In genomic region chr5:116389321-116389720, GRCm38 (mm10) we compare ENCODE assay signal across 19 mouse cellular contexts. TPM values are rescaled to one million over a fixed set of nuclear protein-coding genes. Genes with fewer than 3 reads are reported as not detected.
A peak's percentile ranks its signal among the peaks of the same experiment; 100 is the strongest.
DNase-seq lines count a peak whose midpoint lies in the region; ATAC-seq and TF ChIP-seq lines count a peak whose summit lies in the region.
"Had no signal": no experiment of that assay in that cellular context is flagged by ENCODE, and none has a peak within 500 bp of the region (broad histone marks: within the 10 kb centered on the region; RNA-seq: fewer than 3 reads in every experiment).

No protein-coding gene starts in this region.

- H3K4me2 ChIP-seq in forebrain, postnatal 0 days (ENCODE audit: low read depth) = no peak overlapping the region
- H3K4me2 ChIP-seq in midbrain, embryonic 13.5 days (replicated peaks) = no peak overlapping the region
- H3K4me2 ChIP-seq: forebrain, embryonic 15.5 days; heart, embryonic 11.5 days; kidney, embryonic 15.5 days; limb, embryonic 13.5 days; liver, embryonic 13.5 days; lung, embryonic 14.5 days; neural tube, embryonic 15.5 days had no signal

- no peaks in the 10 kb centered on the region for H3K27me3 ChIP-seq in forebrain, postnatal 0 days (ENCODE audit: insufficient read depth, low read length)
- no peaks in the 10 kb centered on the region; the same call in 1 of the 2 replicates for H3K27me3 ChIP-seq in forebrain, embryonic 10.5 days (ENCODE audit: poor library complexity, severe bottlenecking)
- no peaks in the 10 kb centered on the region for H3K27me3 ChIP-seq in midbrain, embryonic 13.5 days
- H3K27me3 ChIP-seq: forebrain, embryonic 15.5 days; kidney, embryonic 15.5 days; limb, embryonic 13.5 days; liver, embryonic 13.5 days; neural tube, embryonic 15.5 days had no signal

- no peaks in the 10 kb centered on the region for H3K9me3 ChIP-seq in forebrain, postnatal 0 days (ENCODE audit: low read length)
- no peaks in the 10 kb centered on the region for H3K9me3 ChIP-seq in forebrain, embryonic 10.5 days
- H3K9me3 ChIP-seq in midbrain, embryonic 13.5 days = no peaks in the 10 kb centered on the region
- H3K9me3 ChIP-seq: forebrain, embryonic 15.5 days; kidney, embryonic 15.5 days; limb, embryonic 13.5 days; liver, embryonic 13.5 days; neural tube, embryonic 15.5 days had no signal

- peaks cover 5% of the 10 kb centered on the region; the same call in 1 of the 2 replicates for H3K4me1 ChIP-seq in forebrain, postnatal 0 days (ENCODE audit: insufficient read depth)
- H3K4me1 ChIP-seq in forebrain, embryonic 10.5 days = peaks cover 10% of the 10 kb centered on the region
- peaks cover 14% of the 10 kb centered on the region for H3K4me1 ChIP-seq in midbrain, embryonic 13.5 days (replicated peaks)
- H3K4me1 ChIP-seq: kidney, embryonic 15.5 days; liver, embryonic 13.5 days had no signal

- no peak overlapping the region for H3K4me3 ChIP-seq in forebrain, postnatal 0 days (ENCODE audit: low read depth, low read length)
- no peak overlapping the region for H3K4me3 ChIP-seq in forebrain, embryonic 10.5 days
- H3K4me3 ChIP-seq in midbrain, embryonic 13.5 days (replicated peaks) = no peak overlapping the region
- H3K4me3 ChIP-seq: erythroblast, embryonic 14.5 days; forebrain, embryonic 15.5 days; kidney, embryonic 15.5 days; limb, embryonic 13.5 days; liver, embryonic 13.5 days; neural tube, embryonic 15.5 days had no signal

- no peaks in the 10 kb centered on the region for H3K36me3 ChIP-seq in forebrain, postnatal 0 days (ENCODE audit: insufficient read depth)
- H3K36me3 ChIP-seq in forebrain, embryonic 10.5 days (replicated peaks) = no peaks in the 10 kb centered on the region
- no peaks in the 10 kb centered on the region for H3K36me3 ChIP-seq in midbrain, embryonic 13.5 days
- H3K36me3 ChIP-seq: forebrain, embryonic 15.5 days; kidney, embryonic 15.5 days; limb, embryonic 13.5 days; liver, embryonic 13.5 days; neural tube, embryonic 15.5 days had no signal

- no peak for ATAC-seq in forebrain, postnatal 0 days
- ATAC-seq in midbrain, embryonic 13.5 days = no peak

- no peak overlapping the region for H3K9ac ChIP-seq in forebrain, postnatal 0 days
- H3K9ac ChIP-seq in midbrain, embryonic 13.5 days (replicated peaks) = no peak overlapping the region
- H3K9ac ChIP-seq: forebrain, embryonic 15.5 days; kidney, embryonic 15.5 days; limb, embryonic 13.5 days; liver, embryonic 13.5 days; lung, embryonic 14.5 days; neural tube, embryonic 15.5 days had no signal

- TF ChIP-seq CTCF in forebrain, postnatal 0 days (IDR thresholded peaks at IDR 0.05; ENCODE audit: low read depth) = no peak

- 65% methylated on average over 4 of the region's 4 CpGs for WGBS in forebrain, postnatal 0 days
- WGBS in forebrain, embryonic 10.5 days = 86% methylated on average over 4 of the region's 4 CpGs
- 58% methylated on average over 4 of the region's 4 CpGs for WGBS in midbrain, embryonic 13.5 days

- 0 out of 2 replicates have a peak overlapping the region, but pooled peaks have one; percentile 15 for H3K27ac ChIP-seq in forebrain, postnatal 0 days (ENCODE audit: low read depth, low read length)
- no peak overlapping the region for H3K27ac ChIP-seq in forebrain, embryonic 10.5 days
- H3K27ac ChIP-seq in midbrain, embryonic 13.5 days = peak overlapping the region; percentile 57; the same call in 1 of the 2 replicates
- H3K27ac ChIP-seq: limb, embryonic 13.5 days; liver, embryonic 13.5 days; neural tube, embryonic 15.5 days had no signal

- DNase-seq in forebrain, postnatal 0 days = no peak
- no peak for DNase-seq in forebrain, embryonic 10.5 days (ENCODE audit: extremely low spot score, low spot score)
- peak; percentile 24 for DNase-seq in adrenal gland, adult 8-10 months
- peak; percentile 46 to 47 for DNase-seq in adrenal gland, postnatal 36 days
- DNase-seq in urinary bladder, postnatal 36 days (ENCODE audit: low spot score in 2 of 2) = no peak
- no peak for DNase-seq in spleen, adult 12 weeks (ENCODE audit: low spot score)
- DNase-seq: B cell, adult 2 months; cerebellum, adult 8-10 months; liver, embryonic 13.5 days; thymus, adult 2 months had no signal

RNA-seq across cellular contexts. Expression of gene Hspb8, which starts 33.3 kb away (rescaled TPM):
- total RNA-seq in forebrain, postnatal 0 days (2014; rRNA removed) = 13.2 and 14.0 TPM in 2 replicates
- polyA plus RNA-seq in forebrain, postnatal 0 days (2015; fragmentation: Nextera tagmentation; extraction: Ambion mirVana) = 8.6 and 10.6 TPM in 2 replicates
- polyA plus RNA-seq in forebrain, embryonic 10.5 days (2016; fragmentation: Nextera tagmentation; extraction: Ambion mirVana) = 8.5 and 8.6 TPM in 2 replicates
- total RNA-seq in adrenal gland, adult 8-10 months (2022) = 100 to 1,000 TPM; 111 to 179 (median 142) TPM
- total RNA-seq in adrenal gland, postnatal 36 days (2021) = 100 to 1,000 TPM; 106 to 228 TPM
- 2.9 and 4.3 TPM in 2 replicates for polyA plus RNA-seq in midbrain, embryonic 13.5 days (2015; fragmentation: Nextera tagmentation; extraction: Ambion mirVana)
- total RNA-seq: megakaryocyte-erythroid progenitor cell, adult 5-6 weeks had no signal
- polyA plus RNA-seq: erythroblast, embryonic 14.5 days had no signal

Comparison
In these comparisons a context has a peak if more than half of its experiments do, and no peak if none do; other contexts are left out.
1. DNase-seq: peak in adrenal gland, adult 8-10 months (single experiment) and adrenal gland, postnatal 36 days (2 of 2); none in forebrain, postnatal 0 days (single experiment), forebrain, embryonic 10.5 days (single experiment), urinary bladder, postnatal 36 days (0 of 2) and spleen, adult 12 weeks (single experiment).